Comparison of ENCODE assay signal across 7 mouse cellular contexts in the genomic region with DNA sequence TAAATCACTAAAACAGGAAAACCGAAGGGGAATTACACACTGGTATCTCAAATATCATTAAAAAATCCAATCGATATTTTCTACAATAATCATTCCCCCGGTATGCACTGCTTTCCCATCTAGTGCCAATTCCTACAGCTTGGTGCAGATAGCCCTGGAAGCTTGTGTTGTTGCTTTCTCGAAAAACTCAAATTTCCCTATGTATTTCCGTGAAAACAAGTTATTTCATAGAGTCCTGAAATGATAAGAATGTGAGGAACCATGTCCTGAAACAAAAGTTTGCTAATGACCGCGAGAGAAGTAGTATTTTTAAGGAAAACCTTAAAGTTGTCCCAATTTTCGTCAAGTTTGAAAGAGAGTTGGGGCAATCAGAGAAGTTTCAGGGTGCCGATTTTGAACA. TPM values are rescaled to one million over a fixed set of nuclear protein-coding genes. Genes with fewer than 3 reads are reported as not detected.
DNase-seq lines count a peak whose midpoint lies in the region; ATAC-seq and TF ChIP-seq lines count a peak whose summit lies in the region.

No protein-coding gene starts in this region.

- no peaks in the 10 kb centered on the region for H3K27me3 ChIP-seq in embryonic facial prominence, embryonic 14.5 days (replicated peaks; ENCODE audit: control insufficient read depth, insufficient read depth, low read length)
- H3K27me3 ChIP-seq in limb, embryonic 11.5 days (ENCODE audit: control insufficient read depth, insufficient read depth, low read length), result no peaks in the 10 kb centered on the region
- H3K27me3 ChIP-seq in stomach, embryonic 14.5 days (ENCODE audit: control insufficient read depth, insufficient read depth, low read length), result no peaks in the 10 kb centered on the region

- H3K36me3 ChIP-seq in embryonic facial prominence, embryonic 14.5 days (ENCODE audit: control insufficient read depth, insufficient read depth, low read length), result no peaks in the 10 kb centered on the region
- no peaks in the 10 kb centered on the region for H3K36me3 ChIP-seq in limb, embryonic 11.5 days (ENCODE audit: control insufficient read depth, insufficient read depth, low read length)
- H3K36me3 ChIP-seq in stomach, embryonic 14.5 days (ENCODE audit: control insufficient read depth, insufficient read depth, low read length), result no peaks in the 10 kb centered on the region

- H3K4me1 ChIP-seq in lung, adult 2 months (ENCODE audit: control insufficient read depth, insufficient read depth, low read length), result peaks cover 5% of the 10 kb centered on the region
- H3K4me1 ChIP-seq in embryonic facial prominence, embryonic 14.5 days (ENCODE audit: control insufficient read depth, insufficient read depth, low read length), result peaks cover 14% of the 10 kb centered on the region; the same call in 1 of the 2 replicates
- H3K4me1 ChIP-seq in limb, embryonic 11.5 days (ENCODE audit: control insufficient read depth, insufficient read depth, low read length), result 0 out of 2 replicates have a peak, but pooled peaks cover 2% of the 10 kb centered on the region
- peaks cover 11% of the 10 kb centered on the region; the same call in 1 of the 2 replicates for H3K4me1 ChIP-seq in stomach, embryonic 14.5 days (ENCODE audit: control insufficient read depth, insufficient read depth, low read length)

- no peak for ATAC-seq in embryonic facial prominence, embryonic 14.5 days (ENCODE audit: low read depth)
- ATAC-seq in limb, embryonic 11.5 days (ENCODE audit: insufficient number of reproducible peaks, low FRiP score, low TSS enrichment, low read depth), result no peak
- no peak for ATAC-seq in stomach, embryonic 14.5 days (ENCODE audit: insufficient number of reproducible peaks, insufficient read depth, low FRiP score, low read depth)
- no peak for ATAC-seq in frontal cortex, adult (ENCODE audit: low TSS enrichment)

- TF ChIP-seq POLR2A in lung, adult 2 months (IDR thresholded peaks at IDR 0.05; ENCODE audit: borderline replicate concordance, extremely low read depth, low read depth, low read length), result no peak

- no peak for DNase-seq in lung, adult 2 months
- DNase-seq in lung, postnatal 4 days, result no peak
- no peak for DNase-seq in embryonic facial prominence, embryonic 14.5 days (ENCODE audit: low spot score)
- no peak for DNase-seq in limb, embryonic 11.5 days (ENCODE audit: low spot score)
- DNase-seq in adrenal gland, postnatal 14 days, result no peak

- no peak for TF ChIP-seq CTCF in lung, adult 2 months (IDR thresholded peaks at IDR 0.05; ENCODE audit: insufficient read depth, low read length)

- H3K9ac ChIP-seq in embryonic facial prominence, embryonic 14.5 days (ENCODE audit: low read depth, low read length), result peak overlapping the region; percentile 87
- peak overlapping the region; percentile 93 for H3K9ac ChIP-seq in limb, embryonic 11.5 days (ENCODE audit: low read length)
- H3K9ac ChIP-seq in stomach, embryonic 14.5 days (replicated peaks; ENCODE audit: low read depth, low read length), result peak overlapping the region; percentile 92

- H3K9me3 ChIP-seq in embryonic facial prominence, embryonic 14.5 days (ENCODE audit: control insufficient read depth, low read length), result no peaks in the 10 kb centered on the region
- H3K9me3 ChIP-seq in limb, embryonic 11.5 days (ENCODE audit: control insufficient read depth, low read length), result no peaks in the 10 kb centered on the region
- H3K9me3 ChIP-seq in stomach, embryonic 14.5 days (ENCODE audit: control insufficient read depth, low read depth, low read length), result no peaks in the 10 kb centered on the region

- H3K4me3 ChIP-seq in lung, adult 2 months (replicated peaks; ENCODE audit: extremely low read depth, low read depth, low read length), result peak overlapping the region; percentile 46
- peak overlapping the region; percentile 58 for H3K4me3 ChIP-seq in embryonic facial prominence, embryonic 14.5 days (ENCODE audit: low read depth, low read length)
- peak overlapping the region; percentile 68 for H3K4me3 ChIP-seq in limb, embryonic 11.5 days (ENCODE audit: low read depth, low read length)
- H3K4me3 ChIP-seq in stomach, embryonic 14.5 days (ENCODE audit: low read depth, low read length), result peak overlapping the region; percentile 69

- 19% methylated on average over 9 of the region's 9 CpGs for WGBS in lung, adult 2 months
- WGBS in embryonic facial prominence, embryonic 14.5 days, result 20% methylated on average over 9 of the region's 9 CpGs
- 25% methylated on average over 9 of the region's 9 CpGs for WGBS in limb, embryonic 11.5 days
- WGBS in stomach, embryonic 14.5 days, result 20% methylated on average over 9 of the region's 9 CpGs

- peak overlapping the region; percentile 97 for H3K4me2 ChIP-seq in embryonic facial prominence, embryonic 14.5 days (ENCODE audit: low read depth, low read length)
- H3K4me2 ChIP-seq in limb, embryonic 11.5 days (ENCODE audit: low read depth, severe bottlenecking), result peak overlapping the region; percentile 86; the same call in 1 of the 2 replicates
- peak overlapping the region; percentile 94 for H3K4me2 ChIP-seq in stomach, embryonic 14.5 days (replicated peaks; ENCODE audit: low read depth, low read length)

- H3K27ac ChIP-seq in embryonic facial prominence, embryonic 14.5 days (replicated peaks; ENCODE audit: low read depth, low read length), result peak overlapping the region; percentile 98
- H3K27ac ChIP-seq in limb, embryonic 11.5 days (replicated peaks; ENCODE audit: low read depth, low read length), result peak overlapping the region; percentile 100
- H3K27ac ChIP-seq in stomach, embryonic 14.5 days (ENCODE audit: low read length), result peak overlapping the region; percentile 99

RNA-seq across cellular contexts. Expression of gene Hist1h1d, which starts 1.3 kb away (rescaled TPM):
- 0.10 and 0.12 TPM in 2 replicates for polyA plus RNA-seq in lung, adult 2 months (2012; rRNA removed)
- polyA plus RNA-seq in embryonic facial prominence, embryonic 14.5 days (2014; fragmentation: Nextera tagmentation; extraction: Ambion mirVana), result 0.60 TPM in 2 replicates
- 0.54 and 0.56 TPM in 2 replicates for polyA plus RNA-seq in limb, embryonic 11.5 days (2014; fragmentation: Nextera tagmentation; extraction: Ambion mirVana)
- polyA plus RNA-seq in stomach, embryonic 14.5 days (2014; fragmentation: Nextera tagmentation; extraction: Ambion mirVana), result 1.0 and 1.1 TPM in 2 replicates
- total RNA-seq in adrenal gland, postnatal 14 days (2021), result 19.2 and 24.2 TPM in 2 replicates

RNA-seq across cellular contexts. Expression of gene Hist1h4f, which starts 2.9 kb away (rescaled TPM):
- polyA plus RNA-seq in lung, adult 2 months (2012; rRNA removed), result 1.4 and 1.8 TPM in 2 replicates
- polyA plus RNA-seq in embryonic facial prominence, embryonic 14.5 days (2014; fragmentation: Nextera tagmentation; extraction: Ambion mirVana), result 0.84 and 0.88 TPM in 2 replicates
- 0.67 and 2.3 TPM in 2 replicates for polyA plus RNA-seq in limb, embryonic 11.5 days (2014; fragmentation: Nextera tagmentation; extraction: Ambion mirVana)
- polyA plus RNA-seq in stomach, embryonic 14.5 days (2014; fragmentation: Nextera tagmentation; extraction: Ambion mirVana), result 1.8 and 2.4 TPM in 2 replicates
- 307 and 382 TPM in 2 replicates for total RNA-seq in adrenal gland, postnatal 14 days (2021)

RNA-seq across cellular contexts. Expression of gene Hist1h3e, which starts 7.8 kb away (rescaled TPM):
- 8.4 and 9.2 TPM in 2 replicates for polyA plus RNA-seq in lung, adult 2 months (2012; rRNA removed)
- 4.4 and 6.1 TPM in 2 replicates for polyA plus RNA-seq in embryonic facial prominence, embryonic 14.5 days (2014; fragmentation: Nextera tagmentation; extraction: Ambion mirVana)
- polyA plus RNA-seq in limb, embryonic 11.5 days (2014; fragmentation: Nextera tagmentation; extraction: Ambion mirVana), result 9.6 and 9.8 TPM in 2 replicates
- polyA plus RNA-seq in stomach, embryonic 14.5 days (2014; fragmentation: Nextera tagmentation; extraction: Ambion mirVana), result 10.2 and 10.3 TPM in 2 replicates
- 184 TPM in 2 replicates for total RNA-seq in adrenal gland, postnatal 14 days (2021)

RNA-seq across cellular contexts. Expression of gene Hist1h3f, which starts 10.5 kb away (rescaled TPM):
- polyA plus RNA-seq in lung, adult 2 months (2012; rRNA removed), result 1.3 and 1.7 TPM in 2 replicates
- polyA plus RNA-seq in embryonic facial prominence, embryonic 14.5 days (2014; fragmentation: Nextera tagmentation; extraction: Ambion mirVana), result 0.71 and 1.0 TPM in 2 replicates
- 1.4 and 2.0 TPM in 2 replicates for polyA plus RNA-seq in limb, embryonic 11.5 days (2014; fragmentation: Nextera tagmentation; extraction: Ambion mirVana)
- 0.94 and 1.3 TPM in 2 replicates for polyA plus RNA-seq in stomach, embryonic 14.5 days (2014; fragmentation: Nextera tagmentation; extraction: Ambion mirVana)
- 72.3 and 84.2 TPM in 2 replicates for total RNA-seq in adrenal gland, postnatal 14 days (2021)

RNA-seq across cellular contexts. Expression of gene Hist1h2bh, which starts 11.2 kb away (rescaled TPM):
- 0.66 and 0.87 TPM in 2 replicates for polyA plus RNA-seq in lung, adult 2 months (2012; rRNA removed)
- polyA plus RNA-seq in embryonic facial prominence, embryonic 14.5 days (2014; fragmentation: Nextera tagmentation; extraction: Ambion mirVana), result 0.76 and 0.77 TPM in 2 replicates
- 0.79 and 1.0 TPM in 2 replicates for polyA plus RNA-seq in limb, embryonic 11.5 days (2014; fragmentation: Nextera tagmentation; extraction: Ambion mirVana)
- 1.1 and 1.2 TPM in 2 replicates for polyA plus RNA-seq in stomach, embryonic 14.5 days (2014; fragmentation: Nextera tagmentation; extraction: Ambion mirVana)
- 18.0 and 26.2 TPM in 2 replicates for total RNA-seq in adrenal gland, postnatal 14 days (2021)
